Mouse (Mus musculus) cerebellum, adult (tissue): ENCODE measurements around the gene Prkar2b.
A peak's percentile ranks its signal among the peaks of the same experiment; 100 is the strongest.
"Not testable (repeated sequence)": the region's sequence is repeated elsewhere in the genome, so short reads cannot be mapped to it uniquely, and the experiment has no call there.

Experiments
- ATAC-seq: cut with Nextera tagmentation; 2 replicates; pipeline ENCODE4 v1.9.2; 2017; ENCODE audit warnings: mild to moderate bottlenecking, moderate library complexity, mixed read lengths; ENCODE audit not compliant: insufficient number of reproducible peaks, low FRiP score, low TSS enrichment

Prkar2b gene

DNA sequence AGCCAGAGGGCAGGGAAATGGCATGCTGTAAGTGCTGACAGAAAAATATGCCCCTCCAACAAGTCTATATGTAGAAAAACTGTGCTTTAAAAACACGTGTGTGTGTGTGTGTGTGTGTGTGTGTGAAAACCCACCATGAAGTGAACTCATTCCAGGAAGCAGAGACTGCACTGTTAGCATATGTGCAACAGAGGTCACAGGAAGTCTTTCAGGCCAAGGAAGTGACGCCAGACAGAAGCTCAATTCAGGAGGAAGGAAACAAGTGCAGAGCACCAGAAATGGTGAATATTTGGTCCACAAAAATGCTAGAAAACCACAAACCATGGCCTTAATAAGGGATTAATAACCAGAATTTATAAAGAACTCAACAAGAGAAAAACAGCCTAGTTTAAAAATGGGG lies 48.9 kb downstream of the Prkar2b start:
- no peak for ATAC-seq

DNA sequence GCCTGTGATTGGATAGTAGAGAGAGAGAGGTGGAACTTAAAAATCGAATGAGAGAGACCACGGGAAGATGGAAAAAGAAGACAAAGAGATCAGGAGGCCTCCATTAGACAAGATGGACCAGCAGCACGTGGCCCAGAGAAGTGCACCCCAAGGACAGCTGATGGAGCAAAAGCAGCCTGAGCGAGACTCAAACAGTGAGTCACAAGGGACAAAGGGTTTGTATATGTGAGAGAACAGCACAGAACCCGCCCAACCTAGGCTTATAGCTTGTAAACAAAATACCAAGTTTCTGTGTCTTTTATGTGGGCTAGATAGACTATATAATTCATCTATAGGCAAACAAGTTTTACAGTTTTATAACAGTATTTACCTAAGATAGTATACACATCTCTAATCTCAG lies 50.0 kb downstream of the Prkar2b start:
- ATAC-seq: no peak

DNA sequence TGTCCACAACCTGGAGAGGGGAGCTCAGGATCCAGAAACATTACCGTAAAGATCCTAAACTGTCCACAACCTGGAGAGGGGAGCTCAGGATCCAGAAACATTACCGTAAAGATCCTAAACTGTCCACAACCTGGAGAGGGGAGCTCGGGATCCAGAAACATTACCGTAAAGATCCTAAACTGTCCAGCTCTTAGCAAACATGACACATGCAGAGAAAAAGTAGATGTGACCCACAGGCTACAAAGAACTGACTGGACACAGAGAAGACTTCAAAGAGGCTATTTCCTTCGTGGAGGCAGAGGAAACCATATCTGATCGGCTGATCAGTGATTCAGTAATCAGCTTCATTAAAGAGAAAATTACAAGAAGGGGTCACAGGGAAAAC lies 51.1 kb downstream of the Prkar2b start:
- not testable (repeated sequence) for ATAC-seq

DNA sequence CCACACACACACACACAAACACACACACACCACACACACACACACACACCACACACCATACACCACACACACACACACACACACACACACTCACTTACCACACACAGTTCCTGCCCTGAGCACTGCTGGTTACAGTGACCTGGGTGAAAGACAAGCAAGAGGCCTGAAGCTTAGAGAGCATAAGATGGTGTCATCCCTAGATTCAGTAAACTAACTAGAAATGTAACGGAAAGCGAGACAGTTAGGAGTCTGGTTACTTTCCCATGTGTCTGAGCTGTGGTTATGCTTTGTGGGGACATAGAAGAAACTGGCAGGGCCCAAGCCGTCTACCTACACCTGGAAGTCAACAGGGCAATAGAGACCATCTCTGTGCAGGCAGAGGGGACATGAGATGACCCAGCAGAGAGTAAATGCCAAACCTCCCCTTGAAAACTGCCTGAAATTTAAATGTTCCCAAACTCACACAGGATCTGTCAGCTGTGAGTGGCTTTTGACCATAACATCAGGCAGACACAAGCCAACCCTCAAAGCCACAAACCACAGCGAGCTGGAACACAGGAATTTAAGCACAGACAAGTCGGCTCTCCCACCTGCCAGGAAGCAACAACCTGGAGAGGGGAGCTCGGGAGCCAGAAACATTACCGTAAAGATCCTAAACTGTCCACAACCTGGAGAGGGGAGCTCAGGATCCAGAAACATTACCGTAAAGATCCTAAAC lies 51.7 kb downstream of the Prkar2b start:
- ATAC-seq: no peak

DNA sequence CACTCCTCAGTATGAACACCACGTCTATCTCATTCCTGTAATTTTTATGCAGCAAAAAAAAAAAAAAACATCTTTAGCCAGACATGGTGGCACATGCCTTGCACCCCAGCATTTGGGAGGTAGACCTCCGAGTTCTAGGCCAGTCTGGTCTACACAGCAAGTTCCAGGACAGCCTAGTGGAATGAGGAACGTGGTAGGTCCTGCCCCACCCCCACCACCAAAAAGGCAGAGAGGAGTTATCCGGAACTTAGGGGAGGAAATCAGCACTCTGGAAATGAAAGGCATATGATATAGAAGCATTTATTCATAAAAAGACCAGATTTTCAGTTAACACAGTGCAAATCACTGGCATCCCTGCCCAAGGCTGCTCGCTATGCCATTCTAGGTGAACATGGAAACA lies 52.4 kb downstream of the Prkar2b start:
- ATAC-seq: no peak

DNA sequence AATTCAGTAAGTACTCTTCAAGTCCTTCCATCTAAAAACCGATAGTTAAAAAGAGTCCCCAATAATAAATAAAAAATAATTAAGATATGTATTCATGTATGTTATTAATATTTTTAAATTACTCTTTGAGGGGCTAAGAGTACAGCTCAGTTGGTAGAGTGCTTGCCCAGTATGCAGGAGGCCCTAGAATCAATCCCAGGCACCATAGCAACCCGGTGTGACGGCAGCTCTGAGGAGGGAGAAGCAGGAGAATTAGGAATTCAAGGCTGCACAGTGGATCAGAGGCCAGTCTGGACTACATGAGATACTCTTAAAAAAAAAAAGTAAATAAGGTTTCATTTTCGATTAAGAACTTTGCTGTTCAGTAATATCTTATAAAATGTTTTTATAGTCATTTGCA lies 53.5 kb downstream of the Prkar2b start:
- ATAC-seq: no peak

DNA sequence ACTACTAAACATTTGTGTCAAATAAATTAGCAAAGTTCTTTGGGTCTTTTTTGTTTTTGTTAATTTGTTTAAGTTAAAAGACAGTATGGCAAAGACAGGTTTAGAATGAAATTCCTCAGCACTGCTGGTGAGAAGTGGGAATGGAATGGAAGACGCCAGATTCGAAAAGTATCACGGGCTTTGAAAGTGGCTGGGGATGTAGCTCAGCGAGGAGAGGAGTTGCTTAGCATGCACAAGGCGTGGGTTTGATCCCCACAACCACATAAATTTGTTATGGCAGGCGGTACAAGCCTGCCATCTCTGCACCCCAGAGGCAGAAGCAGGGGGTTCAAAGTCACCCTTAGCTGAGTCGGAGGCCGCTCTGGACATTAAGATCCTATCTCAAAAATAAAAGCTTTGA lies 54.1 kb downstream of the Prkar2b start:
- no peak for ATAC-seq

DNA sequence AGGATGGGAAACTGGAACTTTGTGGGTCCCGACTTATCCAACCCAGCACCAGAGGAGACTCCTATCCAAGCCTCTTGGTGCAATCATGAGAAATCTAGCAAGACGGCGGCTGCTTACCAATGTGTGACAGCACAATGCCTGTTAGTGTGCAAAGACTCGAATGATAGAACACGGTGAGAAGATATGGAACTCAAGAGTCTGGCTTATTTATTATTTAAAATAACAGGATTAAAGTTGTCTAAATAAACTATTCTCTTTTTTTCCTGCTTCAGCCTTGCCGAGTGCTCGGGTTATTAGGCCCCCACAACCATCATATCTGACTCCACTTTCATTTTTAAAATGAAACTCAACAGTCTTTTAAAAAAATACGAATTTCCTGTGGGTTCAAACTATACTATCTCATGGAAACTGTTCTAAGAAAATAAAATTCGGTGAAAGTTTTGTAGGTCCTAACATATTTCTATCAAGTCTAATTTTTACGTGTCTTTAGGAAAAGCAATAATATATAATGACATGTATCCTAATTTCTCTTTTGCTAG lies 54.6 kb downstream of the Prkar2b start:
- no peak for ATAC-seq

DNA sequence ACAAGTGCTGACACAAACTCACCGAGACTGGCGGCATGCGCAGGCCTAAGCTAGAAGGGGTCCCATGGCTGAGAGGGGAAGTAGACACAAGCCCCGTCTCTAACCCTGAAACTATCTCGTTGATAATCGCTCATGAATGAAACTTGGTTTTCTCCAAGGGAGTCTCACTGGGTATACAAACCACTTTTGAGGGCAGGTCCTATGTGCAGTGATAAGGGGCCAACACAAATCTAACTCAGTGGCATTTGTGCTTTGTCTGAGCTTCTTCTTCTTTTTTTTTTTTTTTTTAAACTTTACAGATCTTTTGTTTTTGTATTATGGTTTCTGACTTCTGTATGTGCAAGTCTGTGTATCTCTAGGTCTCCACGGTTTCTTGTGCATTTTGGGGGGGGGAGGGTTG lies 60.6 kb downstream of the Prkar2b start:
- ATAC-seq: no peak

DNA sequence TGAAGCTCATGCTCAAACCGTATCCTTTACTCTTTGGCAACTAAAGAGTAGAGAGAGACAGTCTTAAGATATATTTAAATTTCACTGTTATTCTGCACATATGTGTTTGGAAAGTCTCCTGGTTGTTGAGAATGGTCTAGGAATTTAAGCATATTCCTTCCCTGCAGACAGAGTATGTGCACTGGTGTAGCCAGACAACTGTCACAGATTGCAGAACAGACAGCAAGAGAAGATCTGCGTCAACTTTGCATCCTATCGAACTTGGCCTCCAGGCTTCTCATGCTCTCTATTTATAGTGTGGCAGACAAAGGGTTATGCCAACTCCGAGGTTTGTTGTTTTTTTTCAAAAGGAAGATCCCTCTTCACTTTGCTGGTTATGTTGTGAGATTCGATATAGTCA lies 62.4 kb downstream of the Prkar2b start:
- no peak for ATAC-seq

DNA sequence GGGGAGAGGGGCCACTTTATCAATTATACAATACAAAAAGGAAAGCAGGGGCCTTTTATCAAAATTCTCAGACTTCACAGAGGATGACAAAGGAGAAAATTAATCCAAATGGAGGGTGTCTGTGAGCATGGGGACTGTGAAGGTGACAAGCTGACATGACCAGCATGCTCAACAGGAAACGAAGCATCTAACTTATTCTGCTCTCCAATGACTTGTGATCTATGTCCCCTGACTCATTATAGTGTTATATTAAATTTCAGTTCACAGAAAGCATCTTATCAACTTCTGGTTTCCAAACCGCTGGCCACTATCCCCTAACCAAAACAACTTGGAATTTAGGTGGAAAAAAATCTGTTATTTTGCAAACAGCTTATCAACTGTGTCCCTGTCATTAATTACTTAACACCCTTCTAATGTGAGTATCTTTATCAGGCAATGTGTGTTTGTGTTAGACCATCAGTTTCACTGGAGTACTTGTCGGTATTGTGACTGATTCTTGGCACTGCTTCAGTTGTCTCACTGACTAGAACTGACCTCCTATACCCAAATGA lies 63.7 kb downstream of the Prkar2b start:
- ATAC-seq: no peak

DNA sequence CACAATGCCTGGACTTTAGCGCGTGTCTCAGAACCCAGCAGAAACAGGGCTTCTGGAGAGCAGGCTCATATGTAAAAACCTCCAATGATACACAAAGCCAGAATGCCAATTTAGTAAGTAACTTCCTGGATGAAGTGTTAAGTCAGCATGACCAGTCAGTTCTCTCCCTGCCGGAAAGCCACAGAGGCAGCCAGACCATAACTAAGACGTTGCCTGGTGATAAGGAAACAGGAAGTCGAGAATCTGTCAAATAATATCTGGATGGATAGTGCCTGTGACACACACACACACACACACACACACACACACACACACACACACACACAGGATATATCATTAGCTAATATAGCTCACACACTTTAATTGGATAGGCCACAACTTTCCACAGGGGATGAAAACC lies 64.2 kb downstream of the Prkar2b start:
- ATAC-seq: no peak

DNA sequence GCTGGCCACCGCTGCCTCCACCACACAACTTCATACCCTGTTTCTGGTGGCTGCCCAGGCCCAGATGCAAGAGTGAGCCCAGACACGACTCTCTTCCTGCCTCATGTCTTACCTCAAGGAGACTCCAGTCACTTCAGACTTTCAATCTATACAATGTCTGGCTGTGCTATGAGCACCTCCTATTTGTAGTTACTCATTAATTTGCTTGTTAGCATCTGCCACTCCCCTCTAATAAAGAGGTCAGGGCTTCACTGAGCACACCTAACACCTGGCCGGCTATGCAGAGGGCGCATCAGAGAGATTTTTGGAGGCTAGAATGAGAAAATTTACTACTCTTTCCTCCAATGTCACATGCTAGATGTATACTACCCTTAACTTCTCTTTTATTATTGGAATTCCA lies 70.5 kb downstream of the Prkar2b start:
- no peak for ATAC-seq

DNA sequence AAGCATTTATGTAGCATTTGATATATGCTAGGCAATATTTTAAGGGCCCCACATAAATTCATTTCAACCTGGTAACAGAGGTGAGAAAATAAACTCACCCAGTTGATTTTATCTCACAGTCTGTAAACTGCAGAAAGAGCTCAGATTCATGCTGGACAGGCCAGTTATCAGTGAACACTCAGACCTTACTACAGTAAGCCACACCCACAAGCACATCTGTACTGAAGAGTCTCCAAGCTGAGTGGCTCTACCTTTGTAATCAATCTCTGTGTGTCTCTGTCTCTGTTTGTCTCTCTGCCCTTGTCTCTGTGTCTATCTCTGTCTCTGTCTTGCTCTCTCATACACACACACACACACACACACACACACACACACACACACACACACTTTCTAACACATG lies 71.4 kb downstream of the Prkar2b start:
- no peak for ATAC-seq

DNA sequence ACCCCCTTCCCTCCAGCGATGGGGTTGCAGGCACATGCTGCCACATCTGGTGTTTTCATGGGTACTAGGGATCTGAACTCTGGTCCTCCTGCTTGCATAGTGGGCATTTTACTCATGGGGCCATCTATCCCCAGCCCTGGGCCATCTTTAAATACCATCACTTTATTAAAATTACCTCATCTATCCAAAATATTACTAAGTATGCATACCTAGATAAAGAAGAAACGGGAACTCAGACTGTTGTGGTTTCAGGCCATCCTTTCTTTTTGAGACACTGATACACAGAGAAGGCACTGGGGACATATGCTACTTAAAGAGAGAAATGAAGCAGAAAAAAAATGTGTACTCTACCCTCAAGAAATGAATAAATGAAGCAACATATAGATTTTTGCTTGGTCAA lies 74.6 kb downstream of the Prkar2b start:
- no peak for ATAC-seq

DNA sequence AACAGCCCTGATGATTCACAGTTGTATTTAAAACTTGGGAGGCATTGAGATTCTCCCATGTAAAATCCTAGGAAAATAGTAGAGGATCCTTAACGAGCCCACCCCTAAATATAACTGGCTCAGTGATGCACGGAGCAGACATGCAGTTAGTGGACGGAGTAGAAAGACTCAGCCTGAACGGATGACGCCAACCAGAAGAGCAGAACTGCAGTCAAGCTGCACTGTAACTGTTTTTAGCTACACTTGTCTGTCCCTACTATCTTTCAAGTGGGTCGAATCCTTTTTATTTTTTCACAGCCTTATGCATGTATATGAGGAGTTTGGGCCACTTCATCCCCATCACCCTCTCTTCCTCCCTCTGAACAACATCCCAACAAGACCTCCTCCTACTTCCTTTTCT lies 75.4 kb downstream of the Prkar2b start:
- ATAC-seq: no peak

DNA sequence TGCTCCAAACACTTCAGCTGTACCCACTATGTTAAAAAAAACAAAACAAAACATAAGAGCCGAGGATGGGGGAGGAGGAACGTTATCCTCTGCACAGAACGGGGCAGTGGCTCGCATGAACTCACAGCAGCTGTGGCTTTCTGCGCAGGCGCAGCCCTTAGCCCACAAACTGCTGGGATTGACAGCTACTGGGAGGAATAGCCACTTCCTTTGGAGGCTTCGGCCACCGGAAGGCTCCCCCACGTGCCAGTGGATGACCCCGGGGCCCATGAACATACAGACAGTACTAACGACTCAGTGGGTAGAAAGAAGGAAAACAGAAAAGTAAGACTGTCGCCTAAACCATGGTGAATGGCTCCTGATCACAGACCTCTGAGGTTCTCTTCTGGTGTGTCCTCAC lies 76.4 kb downstream of the Prkar2b start:
- ATAC-seq: no peak

DNA sequence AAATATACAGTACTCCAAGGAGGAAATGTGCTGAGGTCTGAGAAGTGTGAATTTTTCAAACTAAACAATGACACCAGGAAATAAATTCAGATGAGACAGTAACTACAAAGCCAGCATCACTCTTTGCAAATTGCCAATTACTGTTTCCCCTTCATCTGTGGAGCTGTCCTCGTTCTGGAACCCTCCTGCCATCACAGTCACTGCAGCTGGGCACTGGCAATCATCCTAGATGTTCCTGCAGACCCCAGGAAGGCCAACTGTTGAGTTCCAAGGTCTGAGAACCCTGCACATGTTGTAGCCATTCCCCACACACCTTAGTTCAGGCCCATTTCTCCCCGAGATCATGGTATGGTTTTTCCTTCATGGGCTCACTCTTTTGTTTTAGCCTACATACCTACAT lies 76.9 kb downstream of the Prkar2b start:
- ATAC-seq: no peak

DNA sequence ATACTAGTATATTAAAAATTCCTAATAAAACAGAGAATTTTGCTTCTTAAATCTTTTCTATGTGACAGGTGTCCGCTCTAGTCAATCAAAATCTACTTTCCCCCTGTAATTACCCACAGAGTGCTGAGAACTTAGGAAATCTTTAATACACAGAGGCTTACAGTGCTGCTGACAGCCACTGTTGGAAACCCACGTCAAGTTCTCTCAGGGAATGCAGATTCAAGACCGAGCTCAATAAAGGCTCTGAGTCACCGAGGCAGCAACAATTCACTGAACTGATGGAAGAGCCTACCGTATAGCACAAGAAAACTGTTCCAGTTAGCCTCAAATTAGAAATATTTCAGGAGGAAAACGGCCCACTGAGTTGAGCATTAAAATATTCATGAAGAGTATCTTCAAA lies 77.3 kb downstream of the Prkar2b start:
- ATAC-seq: no peak

DNA sequence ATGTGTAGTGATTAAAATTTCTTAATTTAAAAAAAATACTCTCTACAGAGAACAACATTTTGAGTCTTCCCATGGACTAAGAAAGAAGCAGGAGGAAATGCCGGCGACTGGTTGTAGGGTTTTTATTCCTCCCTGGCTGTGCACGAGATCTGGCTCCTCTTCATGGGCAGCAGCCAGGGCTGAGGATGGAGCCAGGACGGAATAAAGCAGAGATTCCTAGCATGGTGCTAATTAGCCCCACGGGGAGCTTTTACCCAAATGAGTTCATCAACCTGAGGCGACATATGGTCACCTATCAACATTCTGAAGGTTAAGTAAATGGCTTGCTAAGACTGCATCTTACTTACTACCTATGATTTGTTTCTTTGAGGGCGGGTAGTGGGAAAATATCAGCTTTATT lies 77.9 kb downstream of the Prkar2b start:
- peak; percentile 87 for ATAC-seq

DNA sequence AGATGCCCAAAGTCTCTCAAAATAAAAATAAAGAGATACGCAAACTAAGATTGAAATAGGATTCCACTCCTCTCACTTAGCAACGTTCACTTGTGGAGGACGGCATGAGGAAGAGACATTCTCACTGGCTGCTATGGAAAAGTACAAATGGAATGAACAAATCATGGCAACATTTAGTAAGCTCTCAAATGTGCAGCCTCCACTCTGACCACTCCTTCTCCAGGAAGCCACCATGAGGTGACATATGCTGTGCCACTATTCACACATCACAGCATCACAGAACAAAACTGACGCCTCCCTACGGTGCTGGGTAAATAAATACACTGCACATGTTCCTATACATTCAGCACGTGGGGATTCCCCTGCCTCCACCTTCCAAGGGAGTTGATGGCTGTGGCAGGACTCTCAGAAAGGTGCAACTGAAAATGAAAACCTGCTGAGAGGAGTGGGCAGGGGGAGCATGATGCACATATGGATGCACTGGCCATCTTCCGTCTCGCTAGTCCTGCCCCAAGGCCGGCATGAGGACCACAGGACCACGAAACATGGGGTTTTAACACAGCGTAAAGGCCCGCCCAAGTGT lies 83.4 kb downstream of the Prkar2b start:
- ATAC-seq: no peak

DNA sequence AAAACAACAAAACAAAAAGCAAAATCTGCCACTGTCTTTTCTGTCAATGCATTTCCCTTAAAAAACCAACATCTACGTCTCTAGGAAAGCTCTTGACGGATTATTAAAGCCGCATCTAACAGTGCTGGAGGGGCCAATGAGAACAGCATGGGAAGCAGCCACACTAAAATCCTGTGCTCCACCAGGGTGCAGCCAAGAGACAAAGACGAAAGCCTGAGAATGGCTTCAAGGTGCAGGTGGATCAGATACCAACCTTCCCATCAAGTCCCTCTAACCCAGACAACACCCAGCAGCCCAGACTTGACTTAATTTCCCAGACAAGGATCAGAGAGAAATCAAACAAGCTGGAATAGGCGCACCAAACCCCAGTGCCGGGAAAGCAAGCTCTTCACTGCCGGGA lies 84.6 kb downstream of the Prkar2b start:
- no peak for ATAC-seq
